Mouse (Mus musculus): ENCODE measurements around the gene Serpinb11. TPM values are rescaled to one million over a fixed set of nuclear protein-coding genes. Genes with fewer than 3 reads are reported as not detected.

Gene Serpinb11
- not detected in 2 replicates for polyA plus RNA-seq (2016; fragmentation: Nextera tagmentation; extraction: Ambion mirVana)

DNA sequence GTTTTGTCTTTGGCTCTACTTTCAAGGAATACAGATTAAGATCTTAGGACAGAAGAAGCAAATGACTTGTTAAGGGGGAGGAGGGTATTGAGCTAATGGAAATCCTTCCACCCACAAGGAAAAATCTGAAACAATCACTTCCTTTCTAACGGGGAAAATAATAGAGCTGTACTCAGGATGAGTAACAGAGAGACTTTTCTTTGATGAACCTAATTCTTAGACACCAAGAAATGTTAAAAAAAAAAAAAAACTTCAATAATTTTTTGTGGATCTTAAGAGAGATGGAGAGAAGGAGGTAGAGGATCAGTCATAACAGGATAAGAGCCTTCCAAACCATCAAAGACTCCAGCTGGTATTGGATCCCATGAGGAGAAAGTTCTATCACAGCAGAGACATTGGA lies at the start of gene Serpinb11:
Gene Serpinb11 (plus strand): TSS at position 301 of the 400 bp plus-strand sequence.
- H3K27me3 ChIP-seq (replicated peaks; ENCODE audit: low read depth, poor library complexity, severe bottlenecking) = no peaks in the 10 kb centered on the region
- no peak within 1 kb of the TSS for H3K27ac ChIP-seq (replicated peaks)
- WGBS = 61% methylated on average over 1 of the region's 1 CpGs
- H3K4me1 ChIP-seq = no peaks in the 10 kb centered on the region
- H3K9me3 ChIP-seq = no peaks in the 10 kb centered on the region
- no peak for DNase-seq (ENCODE audit: low spot score)
- no peaks in the 10 kb centered on the region for H3K36me3 ChIP-seq (replicated peaks)
- H3K4me3 ChIP-seq = no peak within 1 kb of the TSS

DNA sequence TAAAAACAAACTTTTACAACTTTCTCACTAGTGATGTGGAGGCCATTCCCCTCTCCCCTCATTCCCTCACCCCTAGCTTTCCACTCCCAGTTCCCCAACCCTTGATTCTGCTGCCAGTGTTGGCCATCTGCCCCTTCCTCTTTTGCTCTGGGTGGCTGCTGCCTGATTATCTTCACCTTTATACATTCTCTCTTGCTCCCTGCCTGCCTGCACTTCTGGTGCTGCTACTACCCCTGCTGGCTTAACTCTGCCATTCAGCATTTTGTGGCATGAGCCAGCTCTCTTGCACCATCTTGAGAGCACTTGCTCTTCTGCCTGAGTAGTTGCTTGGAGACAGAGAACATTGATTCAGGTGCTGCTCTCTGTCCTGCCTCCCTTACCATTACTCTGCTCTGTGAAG lies 15.0 kb upstream of the Serpinb11 start:
- no peak for DNase-seq (ENCODE audit: low spot score)
- H3K27ac ChIP-seq (replicated peaks) = no peak overlapping the region
- no peaks in the 10 kb centered on the region for H3K4me1 ChIP-seq
- no peaks in the 10 kb centered on the region for H3K27me3 ChIP-seq (replicated peaks; ENCODE audit: low read depth, poor library complexity, severe bottlenecking)
- H3K9me3 ChIP-seq = no peaks in the 10 kb centered on the region
- no peak overlapping the region for H3K4me3 ChIP-seq
- H3K36me3 ChIP-seq (replicated peaks) = no peaks in the 10 kb centered on the region

DNA sequence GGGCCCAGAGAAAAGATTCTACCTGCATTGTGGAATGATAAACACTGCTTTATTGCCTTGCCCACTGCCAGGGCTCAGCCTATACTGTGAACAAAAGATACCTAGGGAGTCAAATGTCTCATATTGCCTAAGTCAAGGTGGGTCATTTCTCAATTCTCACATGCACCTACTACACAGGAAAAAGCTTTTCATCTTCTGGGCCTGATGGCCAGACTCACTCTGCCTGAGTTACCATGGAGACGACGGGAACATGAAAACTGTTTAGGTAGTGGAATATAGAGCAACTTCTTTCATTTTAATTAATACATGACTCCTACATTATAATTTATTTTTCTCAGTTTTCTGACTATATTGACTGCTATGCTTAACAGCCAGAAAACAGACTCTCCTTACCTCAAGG lies 14.2 kb upstream of the Serpinb11 start:
- no peaks in the 10 kb centered on the region for H3K36me3 ChIP-seq (replicated peaks)
- no peaks in the 10 kb centered on the region for H3K9me3 ChIP-seq
- no peak overlapping the region for H3K4me3 ChIP-seq
- no peak overlapping the region for H3K27ac ChIP-seq (replicated peaks)
- H3K27me3 ChIP-seq (replicated peaks; ENCODE audit: low read depth, poor library complexity, severe bottlenecking) = no peaks in the 10 kb centered on the region
- 92% methylated on average over 2 of the region's 2 CpGs for WGBS
- H3K4me1 ChIP-seq = no peaks in the 10 kb centered on the region
- DNase-seq (ENCODE audit: low spot score) = no peak

DNA sequence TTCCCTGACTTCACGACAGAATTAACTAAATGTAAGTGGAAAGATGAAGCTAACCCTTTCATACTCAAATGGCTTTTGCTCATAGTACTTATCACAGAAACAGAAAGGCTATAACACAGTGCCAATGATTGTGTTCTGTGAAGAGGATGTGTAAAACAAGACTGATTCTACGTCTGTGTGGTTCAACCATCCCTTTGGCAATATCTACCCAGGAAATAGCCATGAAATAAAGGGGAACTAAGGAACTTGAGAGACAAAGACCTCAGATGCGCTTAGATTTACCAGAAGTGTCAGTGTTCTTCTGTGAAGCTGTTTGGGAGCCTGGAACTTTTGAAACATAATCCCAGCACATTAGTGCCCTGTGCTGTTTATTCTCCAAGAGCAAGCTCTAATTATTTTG lies 10.6 kb upstream of the Serpinb11 start:
- Histone ChIP-seq H3K27me3 (replicated peaks; ENCODE audit: low read depth, poor library complexity, severe bottlenecking) (no peaks in the 10 kb centered on the region), H3K9me3 (no peaks in the 10 kb centered on the region), H3K36me3 (replicated peaks) (no peaks in the 10 kb centered on the region), H3K4me1 (no peaks in the 10 kb centered on the region), H3K27ac (replicated peaks) (no peak overlapping the region), H3K4me3 (no peak overlapping the region)
- DNase-seq (ENCODE audit: low spot score) = no peak
- 45% methylated on average over 3 of the region's 3 CpGs for WGBS

DNA sequence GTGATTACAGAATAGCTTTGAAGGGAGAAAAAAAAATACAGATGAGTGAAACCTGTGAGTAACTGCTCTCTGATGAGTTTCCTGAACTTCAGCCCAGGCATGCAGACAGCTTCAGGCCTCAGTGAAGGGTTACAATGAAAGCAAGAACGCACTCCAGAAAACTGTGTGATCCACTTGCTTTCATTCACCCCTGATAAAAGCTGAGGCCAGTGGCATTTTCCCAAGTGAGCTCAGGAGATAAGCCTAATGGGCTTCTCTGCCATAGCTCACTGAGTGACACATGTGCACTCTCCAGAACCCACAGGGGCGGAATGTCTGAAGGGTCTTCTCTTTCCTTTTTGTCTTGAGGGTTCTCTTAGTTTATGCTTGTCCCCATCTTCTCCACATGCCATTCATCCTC lies 9.9 kb upstream of the Serpinb11 start:
- Histone ChIP-seq H3K27me3 (replicated peaks; ENCODE audit: low read depth, poor library complexity, severe bottlenecking) (no peaks in the 10 kb centered on the region), H3K4me1 (no peaks in the 10 kb centered on the region), H3K27ac (replicated peaks) (no peak overlapping the region), H3K9me3 (no peaks in the 10 kb centered on the region), H3K36me3 (replicated peaks) (no peaks in the 10 kb centered on the region), H3K4me3 (no peak overlapping the region)
- DNase-seq (ENCODE audit: low spot score) = no peak
- 81% methylated on average over 2 of the region's 2 CpGs for WGBS

DNA sequence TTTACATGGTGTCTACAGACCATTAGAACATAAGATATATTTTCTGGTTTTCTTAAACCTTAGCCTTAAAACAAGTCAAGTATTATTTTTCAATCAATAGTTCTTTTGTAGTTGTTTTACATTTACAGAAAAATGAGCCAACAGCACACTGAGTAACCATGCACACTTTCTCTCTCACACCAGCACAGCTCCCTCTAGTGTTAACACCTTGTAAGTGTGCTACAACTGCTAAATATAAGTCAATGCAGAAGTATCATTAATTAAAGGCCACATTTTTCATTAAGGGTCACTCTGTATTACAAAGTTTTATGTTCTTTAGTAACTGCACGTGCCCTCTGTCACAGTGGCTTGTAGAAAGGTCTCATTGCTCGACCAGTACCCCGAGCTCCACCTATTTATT lies 8.0 kb upstream of the Serpinb11 start:
- Histone ChIP-seq H3K4me1 (no peaks in the 10 kb centered on the region), H3K9me3 (no peaks in the 10 kb centered on the region), H3K36me3 (replicated peaks) (no peaks in the 10 kb centered on the region), H3K27me3 (replicated peaks; ENCODE audit: low read depth, poor library complexity, severe bottlenecking) (no peaks in the 10 kb centered on the region), H3K4me3 (no peak overlapping the region), H3K27ac (replicated peaks) (no peak overlapping the region)
- WGBS = 51% methylated on average over 3 of the region's 3 CpGs
- no peak for DNase-seq (ENCODE audit: low spot score)

DNA sequence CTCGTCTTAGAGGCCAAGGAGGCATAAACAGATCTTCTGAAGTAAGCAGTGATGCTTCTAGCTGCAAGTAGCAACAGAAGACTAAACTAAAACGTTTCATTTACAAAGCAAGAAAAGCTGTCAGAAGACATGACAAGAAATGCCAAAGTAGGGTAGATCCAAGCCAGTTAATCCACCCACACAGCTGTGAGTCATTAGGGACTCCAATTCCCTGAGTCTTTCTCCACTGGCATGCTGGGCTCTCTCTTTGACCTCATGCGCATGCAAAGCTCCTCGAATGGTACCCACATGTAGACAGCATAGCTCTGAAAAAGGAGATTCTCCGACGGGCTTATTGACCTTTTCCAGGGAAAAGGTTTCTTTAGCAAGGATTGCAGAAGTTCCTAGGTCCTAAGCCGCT lies 5.0 kb downstream of the Serpinb11 start:
- Histone ChIP-seq H3K27ac (replicated peaks) (no peak overlapping the region), H3K36me3 (replicated peaks) (no peaks in the 10 kb centered on the region), H3K4me1 (no peaks in the 10 kb centered on the region), H3K4me3 (no peak overlapping the region), H3K27me3 (replicated peaks; ENCODE audit: low read depth, poor library complexity, severe bottlenecking) (no peaks in the 10 kb centered on the region), H3K9me3 (no peaks in the 10 kb centered on the region)
- 46% methylated on average over 7 of the region's 7 CpGs for WGBS
- peak; percentile 20 for DNase-seq (ENCODE audit: low spot score)

DNA sequence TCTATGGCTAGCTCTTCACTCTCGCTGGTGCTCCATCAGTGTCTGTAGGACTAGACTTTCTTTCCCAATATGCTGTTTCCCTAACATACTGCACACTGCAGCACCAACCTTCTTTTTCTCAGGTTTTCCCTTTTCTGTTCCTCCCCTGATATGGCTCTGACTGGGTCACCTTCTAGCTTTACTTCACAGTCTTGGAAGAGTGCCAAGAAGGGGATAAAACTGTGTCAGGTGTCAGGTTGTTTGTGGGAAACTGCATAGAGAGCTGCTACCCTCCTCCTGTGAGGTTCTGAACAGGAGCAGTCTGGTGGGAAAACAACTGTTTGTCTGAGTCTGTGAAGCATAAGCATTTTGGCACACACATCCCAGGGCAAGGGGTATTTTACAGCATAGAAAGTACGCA lies 7.9 kb downstream of the Serpinb11 start:
- no peaks in the 10 kb centered on the region for H3K9me3 ChIP-seq
- H3K27me3 ChIP-seq (replicated peaks; ENCODE audit: low read depth, poor library complexity, severe bottlenecking) = no peaks in the 10 kb centered on the region
- no peak overlapping the region for H3K27ac ChIP-seq (replicated peaks)
- DNase-seq (ENCODE audit: low spot score) = no peak
- H3K36me3 ChIP-seq (replicated peaks) = no peaks in the 10 kb centered on the region
- no peaks in the 10 kb centered on the region for H3K4me1 ChIP-seq
- H3K4me3 ChIP-seq = no peak overlapping the region
- WGBS = 93% methylated on average over 2 of the region's 2 CpGs

DNA sequence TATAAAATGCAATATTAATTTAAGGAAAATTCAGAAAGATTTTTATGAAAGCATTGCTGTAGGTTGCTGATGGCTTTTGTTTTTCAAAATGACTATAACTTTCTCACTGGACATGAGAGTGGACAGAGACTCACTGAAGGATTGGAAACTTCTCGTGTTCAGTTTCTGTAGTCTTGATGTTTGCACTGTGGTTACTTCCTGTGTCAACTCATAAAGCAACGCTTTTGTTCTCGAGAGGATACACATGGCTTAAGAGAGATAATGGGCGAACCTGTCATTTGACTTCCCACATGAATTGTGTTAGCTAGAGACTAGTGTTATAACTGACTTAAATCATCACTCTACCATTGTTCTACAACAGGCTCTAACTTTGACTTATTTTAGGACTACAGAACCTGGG lies 16.0 kb downstream of the Serpinb11 start:
- Histone ChIP-seq H3K27me3 (replicated peaks; ENCODE audit: low read depth, poor library complexity, severe bottlenecking) (no peaks in the 10 kb centered on the region), H3K9me3 (no peaks in the 10 kb centered on the region), H3K36me3 (replicated peaks) (no peaks in the 10 kb centered on the region), H3K4me1 (no peaks in the 10 kb centered on the region), H3K27ac (replicated peaks) (no peak overlapping the region), H3K4me3 (no peak overlapping the region)
- no peak for DNase-seq (ENCODE audit: low spot score)
- WGBS = 82% methylated on average over 4 of the region's 4 CpGs

DNA sequence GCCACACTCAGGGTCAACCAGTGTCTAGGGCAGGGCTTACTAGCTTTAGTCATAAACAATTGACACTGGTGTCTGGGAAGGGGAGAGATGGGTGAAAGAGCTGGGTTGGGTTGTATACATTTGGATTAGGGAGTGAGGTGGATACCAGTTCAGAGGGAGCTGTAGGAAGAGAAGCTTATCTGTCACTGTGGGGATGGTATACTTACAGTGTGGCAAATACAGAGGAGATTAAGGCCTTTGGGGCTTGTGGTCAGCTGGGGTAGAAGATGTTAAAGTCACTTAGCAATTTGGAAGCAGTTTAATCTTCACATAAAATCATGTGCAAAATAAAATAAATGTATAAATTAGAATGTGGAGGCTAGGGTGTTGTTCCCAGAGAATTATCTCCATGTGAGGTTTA lies 17.4 kb downstream of the Serpinb11 start:
- Histone ChIP-seq H3K27ac (replicated peaks) (no peak overlapping the region), H3K36me3 (replicated peaks) (no peaks in the 10 kb centered on the region), H3K27me3 (replicated peaks; ENCODE audit: low read depth, poor library complexity, severe bottlenecking) (no peaks in the 10 kb centered on the region), H3K9me3 (no peaks in the 10 kb centered on the region), H3K4me1 (no peaks in the 10 kb centered on the region), H3K4me3 (no peak overlapping the region)
- DNase-seq (ENCODE audit: low spot score) = no peak

DNA sequence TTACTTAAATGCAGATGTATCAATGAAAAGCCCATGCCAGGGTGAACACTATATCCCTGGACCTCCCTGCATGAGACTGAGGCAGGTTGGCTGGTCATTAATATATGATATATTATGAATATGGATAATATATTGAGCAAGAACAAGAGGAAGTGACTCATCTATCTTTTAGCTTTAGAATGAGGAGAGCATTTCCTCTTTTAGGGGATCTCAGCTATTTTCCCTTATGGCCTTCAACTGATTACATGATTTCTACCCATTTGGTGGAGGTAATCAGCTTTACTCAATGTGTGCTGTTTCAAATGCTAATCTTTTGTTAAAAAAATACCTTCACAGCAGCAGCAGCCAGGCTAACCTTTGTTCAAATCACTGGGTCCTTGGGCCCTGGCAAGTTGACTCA lies 20.5 kb downstream of the Serpinb11 start:
- H3K36me3 ChIP-seq (replicated peaks) = no peaks in the 10 kb centered on the region
- H3K27ac ChIP-seq (replicated peaks) = no peak overlapping the region
- no peaks in the 10 kb centered on the region for H3K9me3 ChIP-seq
- no peaks in the 10 kb centered on the region for H3K27me3 ChIP-seq (replicated peaks; ENCODE audit: low read depth, poor library complexity, severe bottlenecking)
- no peaks in the 10 kb centered on the region for H3K4me1 ChIP-seq
- H3K4me3 ChIP-seq = no peak overlapping the region
- no peak for DNase-seq (ENCODE audit: low spot score)

DNA sequence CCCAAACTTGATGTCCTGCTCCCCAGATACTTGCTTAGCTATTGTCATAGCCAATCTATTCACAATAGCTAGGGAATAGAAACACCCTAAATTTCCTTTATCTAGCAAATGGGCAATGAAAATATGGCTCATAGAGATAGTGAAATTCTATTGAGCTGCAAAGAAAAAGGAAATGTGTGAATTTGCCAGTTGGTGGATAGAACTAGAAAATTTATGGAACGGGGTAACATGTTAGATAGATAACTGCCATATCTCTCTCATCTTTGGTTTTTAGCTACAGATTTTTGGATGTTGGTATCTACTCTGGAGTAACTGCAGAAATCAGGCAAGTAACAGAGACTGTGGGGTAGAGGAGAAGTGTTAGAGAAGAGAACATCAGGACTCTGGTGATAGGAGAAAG lies 21.4 kb downstream of the Serpinb11 start:
- no peak for DNase-seq (ENCODE audit: low spot score)
- H3K27ac ChIP-seq (replicated peaks) = no peak overlapping the region
- H3K4me1 ChIP-seq = no peaks in the 10 kb centered on the region
- no peak overlapping the region for H3K4me3 ChIP-seq
- H3K36me3 ChIP-seq (replicated peaks) = no peaks in the 10 kb centered on the region
- no peaks in the 10 kb centered on the region for H3K9me3 ChIP-seq
- WGBS = 94% methylated on average over 1 of the region's 1 CpGs
- H3K27me3 ChIP-seq (replicated peaks; ENCODE audit: low read depth, poor library complexity, severe bottlenecking) = no peaks in the 10 kb centered on the region

DNA sequence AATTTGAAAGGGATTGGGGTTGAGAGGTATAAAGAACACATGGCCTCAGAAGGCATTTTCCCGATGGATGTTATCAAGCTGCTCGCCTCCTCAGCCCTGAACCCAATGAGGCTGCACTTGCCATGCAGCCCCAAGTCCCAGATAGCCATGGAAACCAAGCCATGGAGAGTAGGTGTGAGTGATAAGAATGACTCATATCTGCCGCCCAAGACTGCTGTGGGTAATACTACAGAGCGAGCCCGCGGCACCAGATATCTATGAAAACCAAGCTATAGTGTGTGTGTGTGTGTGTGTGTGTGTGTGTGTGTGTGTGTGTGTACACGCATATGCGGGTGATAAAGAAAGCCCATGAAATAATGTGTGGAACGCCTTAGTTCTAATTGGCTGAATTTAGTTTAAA lies 23.5 kb downstream of the Serpinb11 start:
- Histone ChIP-seq H3K27me3 (replicated peaks; ENCODE audit: low read depth, poor library complexity, severe bottlenecking) (no peaks in the 10 kb centered on the region), H3K36me3 (replicated peaks) (no peaks in the 10 kb centered on the region), H3K9me3 (no peaks in the 10 kb centered on the region), H3K4me1 (no peaks in the 10 kb centered on the region), H3K4me3 (no peak overlapping the region), H3K27ac (replicated peaks) (no peak overlapping the region)
- 95% methylated on average over 9 of the region's 9 CpGs for WGBS
- DNase-seq (ENCODE audit: low spot score) = no peak

DNA sequence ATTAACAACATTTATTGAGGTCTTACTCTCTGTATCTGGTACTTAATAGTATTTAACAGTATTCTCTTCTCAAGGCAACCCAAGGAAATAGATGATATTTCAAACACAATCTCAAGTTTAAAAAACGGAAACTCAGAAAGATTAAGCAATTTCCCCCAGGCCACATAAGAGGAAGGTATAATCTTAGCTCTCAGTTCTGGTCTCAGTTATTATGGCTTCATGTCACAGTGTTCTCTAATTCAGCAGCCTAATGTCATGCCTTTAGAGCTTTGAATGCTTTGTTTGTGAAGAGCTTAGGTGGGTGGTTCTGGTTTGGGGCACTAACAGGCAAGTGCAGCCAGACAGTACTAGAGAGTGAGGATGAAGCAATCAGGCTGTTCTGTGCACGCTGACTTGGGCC lies 28.8 kb downstream of the Serpinb11 start:
- H3K4me3 ChIP-seq = no peak overlapping the region
- H3K27ac ChIP-seq (replicated peaks) = no peak overlapping the region
- DNase-seq (ENCODE audit: low spot score) = no peak
- H3K27me3 ChIP-seq (replicated peaks; ENCODE audit: low read depth, poor library complexity, severe bottlenecking) = no peaks in the 10 kb centered on the region
- 79% methylated on average over 2 of the region's 2 CpGs for WGBS
- no peaks in the 10 kb centered on the region for H3K36me3 ChIP-seq (replicated peaks)
- H3K4me1 ChIP-seq = no peaks in the 10 kb centered on the region
- no peaks in the 10 kb centered on the region for H3K9me3 ChIP-seq

Data from embryonic facial prominence, embryonic 10.5 days (tissue).